ENCODE assay signal across 8 mouse cellular contexts in the genomic region with DNA sequence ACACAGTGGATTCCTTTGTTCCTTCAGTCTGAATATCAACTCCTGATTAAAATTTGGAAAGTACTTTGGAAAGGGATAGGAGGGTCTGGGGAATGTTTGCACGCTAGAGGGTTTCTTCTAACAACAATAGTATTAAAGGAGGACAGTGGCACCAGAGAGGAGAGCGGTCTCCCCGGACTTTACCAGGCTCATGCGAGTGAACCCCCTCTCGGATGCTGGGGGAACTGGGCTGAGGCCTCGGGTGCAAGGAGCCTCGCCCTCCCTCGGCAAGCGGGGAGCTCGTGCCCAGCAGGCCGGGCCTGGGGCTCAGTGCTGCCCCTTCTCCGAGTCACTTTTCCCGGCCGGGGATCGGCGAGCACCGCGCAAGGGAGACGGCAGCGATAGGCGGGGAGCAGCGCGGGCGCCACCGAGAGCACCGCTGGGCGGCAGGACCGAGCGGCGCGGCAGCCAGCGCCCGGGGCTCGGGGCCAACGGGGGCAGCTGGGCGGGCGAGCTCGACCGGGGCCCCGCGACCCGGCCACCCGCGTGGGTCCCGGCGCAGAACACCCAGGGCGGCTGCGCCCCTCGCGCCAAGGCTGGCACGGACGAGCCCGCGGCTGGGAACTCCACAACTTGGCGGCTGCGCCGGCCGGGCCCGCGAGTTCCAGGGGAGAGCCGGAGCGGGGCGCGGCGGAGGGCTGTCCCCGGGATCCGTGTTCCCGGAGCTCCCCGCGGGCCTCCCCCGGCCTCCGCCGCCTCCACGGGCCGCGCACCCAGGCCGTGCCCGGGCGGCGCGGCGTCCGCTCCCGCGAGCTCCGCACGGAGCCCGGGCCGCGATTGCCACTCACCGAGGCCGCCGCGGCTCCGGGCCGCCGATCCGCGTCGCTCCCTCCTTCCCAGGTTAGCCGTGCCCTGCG. TPM values are rescaled to one million over a fixed set of nuclear protein-coding genes. Genes with fewer than 3 reads are reported as not detected.
DNase-seq lines count a peak whose midpoint lies in the region; ATAC-seq and TF ChIP-seq lines count a peak whose summit lies in the region.

No protein-coding gene starts in this region.

- no peaks in the 10 kb centered on the region for H3K36me3 ChIP-seq in heart, embryonic 14.5 days (ENCODE audit: control insufficient read depth, insufficient read depth, low read length)
- H3K36me3 ChIP-seq in liver, postnatal 0 days (replicated peaks; ENCODE audit: insufficient read depth, low read length) = no peaks in the 10 kb centered on the region
- H3K36me3 ChIP-seq in neural tube, embryonic 13.5 days = no peaks in the 10 kb centered on the region

- no peaks in the 10 kb centered on the region for H3K9me3 ChIP-seq in heart, embryonic 14.5 days (ENCODE audit: control insufficient read depth, low read length)
- no peaks in the 10 kb centered on the region for H3K9me3 ChIP-seq in liver, postnatal 0 days (ENCODE audit: low read length)
- no peaks in the 10 kb centered on the region for H3K9me3 ChIP-seq in neural tube, embryonic 13.5 days

- H3K4me2 ChIP-seq in heart, embryonic 14.5 days (ENCODE audit: low read length) = peak overlapping the region; percentile 70
- H3K4me2 ChIP-seq in liver, postnatal 0 days (ENCODE audit: low read depth, low read length) = peak overlapping the region; percentile 92
- H3K4me2 ChIP-seq in neural tube, embryonic 13.5 days = peak overlapping the region; percentile 66

- H3K9ac ChIP-seq in heart, embryonic 14.5 days (ENCODE audit: low read length) = peak overlapping the region; percentile 95
- peak overlapping the region; percentile 97 for H3K9ac ChIP-seq in liver, postnatal 0 days (replicated peaks)
- H3K9ac ChIP-seq in neural tube, embryonic 13.5 days = peak overlapping the region; percentile 97

- ATAC-seq in CD4-positive, CD25-positive, alpha-beta regulatory T cell, adult 4 months = peak; percentile 8
- ATAC-seq in erythroid progenitor cell, adult 5-6 weeks (replicated peaks; ENCODE audit: low FRiP score, poor library complexity, severe bottlenecking) = peak; percentile 55
- ATAC-seq in heart, embryonic 14.5 days (ENCODE audit: insufficient number of reproducible peaks, insufficient read depth, low FRiP score, low read depth) = peak; percentile 74
- peak; percentile 70 for ATAC-seq in liver, postnatal 0 days
- peak; percentile 78 for ATAC-seq in neural tube, embryonic 13.5 days (ENCODE audit: low read depth)

- peak overlapping the region; percentile 75 to 100 for H3K4me3 ChIP-seq in heart, embryonic 14.5 days (ENCODE audit: control insufficient read depth in 1 of 2, insufficient read depth in 1 of 2, low read depth in 1 of 2, low read length in 2 of 2)
- H3K4me3 ChIP-seq in liver, postnatal 0 days (ENCODE audit: low read depth, low read length) = peak overlapping the region; percentile 92
- H3K4me3 ChIP-seq in neural tube, embryonic 13.5 days = peak overlapping the region; percentile 85

- peak overlapping the region; percentile 98 to 99 for H3K27ac ChIP-seq in heart, embryonic 14.5 days (replicated peaks in 1 of 2; ENCODE audit: control insufficient read depth in 1 of 2, insufficient read depth in 1 of 2, low read depth in 2 of 2, low read length in 2 of 2)
- H3K27ac ChIP-seq in liver, postnatal 0 days (ENCODE audit: low read depth) = peak overlapping the region; percentile 97
- peak overlapping the region; percentile 98 for H3K27ac ChIP-seq in neural tube, embryonic 13.5 days (replicated peaks)

- peaks cover 9 to 26% of the 10 kb centered on the region in 2 experiments for H3K4me1 ChIP-seq in heart, embryonic 14.5 days (ENCODE audit: control insufficient read depth in 2 of 2, insufficient read depth in 2 of 2, low read length in 2 of 2)
- H3K4me1 ChIP-seq in liver, postnatal 0 days (ENCODE audit: insufficient read depth) = peaks cover 11% of the 10 kb centered on the region
- peaks cover 38% of the 10 kb centered on the region for H3K4me1 ChIP-seq in neural tube, embryonic 13.5 days (replicated peaks)

- no peak for TF ChIP-seq EP300 in liver, postnatal 0 days (IDR thresholded peaks at IDR 0.05; ENCODE audit: low read depth)

- peak; percentile 18; the same call in 1 of the 2 replicates for TF ChIP-seq CTCF in brain, embryonic 14.5 days (IDR thresholded peaks at IDR 0.05; ENCODE audit: borderline replicate concordance, extremely low read depth, insufficient read depth, insufficient read length)
- peak; percentile 47; the same call in 1 of the 2 replicates for TF ChIP-seq CTCF in liver, postnatal 0 days (IDR thresholded peaks at IDR 0.05; ENCODE audit: low read depth)

- TF ChIP-seq POLR2A in brain, embryonic 14.5 days (IDR thresholded peaks at IDR 0.05; ENCODE audit: borderline replicate concordance, extremely low read depth, insufficient read depth, insufficient read length, poor library complexity, severe bottlenecking) = 0 out of 2 replicates have a peak, but pooled peaks have one; percentile 10

- under 1% methylated on average over 68 of the region's 102 CpGs for WGBS in heart, embryonic 14.5 days
- WGBS in liver, postnatal 0 days (ENCODE audit: insufficient replicate concordance) = under 1% methylated on average over 45 of the region's 102 CpGs
- under 1% methylated on average over 63 of the region's 102 CpGs for WGBS in neural tube, embryonic 13.5 days

- H3K27me3 ChIP-seq in heart, embryonic 14.5 days (ENCODE audit: control insufficient read depth, insufficient read depth, low read length) = no peaks in the 10 kb centered on the region
- H3K27me3 ChIP-seq in liver, postnatal 0 days (ENCODE audit: insufficient read depth, low read length) = no peaks in the 10 kb centered on the region
- H3K27me3 ChIP-seq in neural tube, embryonic 13.5 days = no peaks in the 10 kb centered on the region

- peak; percentile 79 for DNase-seq in brain, embryonic 14.5 days (ENCODE audit: low read depth)
- DNase-seq in kidney, postnatal 10 days = peak; percentile 79
- DNase-seq in liver, postnatal 0 days = peak; percentile 76
- peak; percentile 56 to 64 for DNase-seq in thymus, adult 18-20 months

RNA-seq across cellular contexts. Expression of a gene that starts 1.3 kb away (rescaled TPM):
- 10 to 100 TPM; 42.3 to 52.8 TPM for polyA plus RNA-seq in CD4-positive, CD25-positive, alpha-beta regulatory T cell, adult 4 months (2017; shearing (Covaris generic))
- polyA plus RNA-seq in brain, embryonic 14.5 days (2012; rRNA removed) = 3.5 and 10.4 TPM in 2 replicates
- 72.1 and 83.4 TPM in 2 replicates for total RNA-seq in erythroid progenitor cell, adult 5-6 weeks (2015; ENCODE audit: low replicate concordance)
- 62.9 and 99.2 TPM in 2 replicates for total RNA-seq in erythroid progenitor cell, adult 5-6 weeks (2017; ENCODE audit: low replicate concordance)
- 20.2 and 20.8 TPM in 2 replicates for polyA plus RNA-seq in heart, embryonic 14.5 days (2014; fragmentation: Nextera tagmentation; extraction: Ambion mirVana)
- 9.6 and 11.2 TPM in 2 replicates for polyA plus RNA-seq in liver, postnatal 0 days (2015; fragmentation: Nextera tagmentation; extraction: Ambion mirVana)
- 32.8 and 38.0 TPM in 2 replicates for polyA plus RNA-seq in neural tube, embryonic 13.5 days (2015; fragmentation: Nextera tagmentation; extraction: Ambion mirVana)

Comparison
In these comparisons a context has a peak if more than half of its experiments do, and no peak if none do; other contexts are left out.
1. Peak in every context shown above with its lines: DNase-seq, ATAC-seq, H3K4me3 ChIP-seq and H3K27ac ChIP-seq.
2. ATAC-seq: peak in every context shown above with its lines; median percentile 78 in neural tube, embryonic 13.5 days; 74 in heart, embryonic 14.5 days; 70 in liver, postnatal 0 days; 55 in erythroid progenitor cell, adult 5-6 weeks; 8 in CD4-positive, CD25-positive, alpha-beta regulatory T cell, adult 4 months.